Mouse (Mus musculus): Measurements from ENCODE around the gene Gpx4.

The Gpx4 gene

GRCm38 (mm10) chr10:80072623-80073489 lies 25.9 kb downstream of the Gpx4 start:
- no peak for DNase-seq (ENCODE audit: low read depth, low spot score)

- DNase-seq (ENCODE audit: low read depth, low spot score) = peak; percentile 37
Observed at GRCm38 (mm10) chr10:80074813-80075601, 28.0 kb downstream of the Gpx4 start.

GRCm38 (mm10) chr10:80075924-80076323 lies 29.0 kb downstream of the Gpx4 start:
- no peak for DNase-seq (ENCODE audit: low read depth, low spot score)

DNA sequence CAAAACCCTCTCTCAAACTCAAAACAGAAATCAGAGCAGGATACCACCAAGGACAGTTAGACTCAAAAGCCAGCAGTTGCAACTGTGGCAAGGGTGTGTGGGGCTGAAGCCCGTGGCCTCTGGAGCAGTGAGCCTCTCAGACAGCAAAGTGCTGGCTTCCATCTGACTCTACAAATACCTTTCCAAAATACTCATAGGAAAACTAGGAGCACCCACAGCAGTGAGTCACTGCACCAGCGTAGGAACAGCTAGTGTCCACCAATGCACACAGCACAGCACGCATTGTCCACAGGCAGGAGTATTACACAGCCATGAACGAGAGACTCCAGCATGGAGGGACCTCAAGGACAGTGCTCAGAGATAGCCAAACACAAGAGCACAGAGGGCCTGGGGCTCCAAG lies 29.4 kb downstream of the Gpx4 start:
- DNase-seq (ENCODE audit: low read depth, low spot score) = no peak

DNA sequence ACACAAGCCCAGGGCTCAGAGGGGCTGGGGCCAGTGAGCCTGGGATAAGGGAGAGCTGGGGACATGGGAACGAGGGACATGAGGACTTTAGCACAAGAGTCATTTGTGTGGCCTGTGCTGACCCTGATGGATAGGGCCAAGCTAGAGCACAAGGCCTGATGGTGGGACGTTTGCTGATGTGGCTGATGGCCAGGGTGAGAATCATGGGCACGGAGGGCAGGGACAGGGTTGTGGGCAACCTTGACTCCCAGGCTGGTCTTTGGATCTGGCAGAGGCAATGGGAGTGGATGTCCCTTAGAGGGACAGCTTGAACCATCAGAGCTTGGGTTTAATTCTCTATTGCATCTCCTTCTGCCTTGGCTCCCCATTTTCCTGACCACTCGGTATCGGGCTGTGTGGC lies 30.3 kb downstream of the Gpx4 start:
- no peak for DNase-seq (ENCODE audit: low read depth, low spot score)

GRCm38 (mm10) chr10:80078366-80078765 lies 31.4 kb downstream of the Gpx4 start:
- DNase-seq (ENCODE audit: low read depth, low spot score) = no peak

- DNase-seq (ENCODE audit: low read depth, low spot score) = no peak
Observed at GRCm38 (mm10) chr10:80080396-80081070, 33.6 kb downstream of the Gpx4 start.

- no peak for DNase-seq (ENCODE audit: low read depth, low spot score)
Observed at GRCm38 (mm10) chr10:80081075-80081474, 34.1 kb downstream of the Gpx4 start.

DNA sequence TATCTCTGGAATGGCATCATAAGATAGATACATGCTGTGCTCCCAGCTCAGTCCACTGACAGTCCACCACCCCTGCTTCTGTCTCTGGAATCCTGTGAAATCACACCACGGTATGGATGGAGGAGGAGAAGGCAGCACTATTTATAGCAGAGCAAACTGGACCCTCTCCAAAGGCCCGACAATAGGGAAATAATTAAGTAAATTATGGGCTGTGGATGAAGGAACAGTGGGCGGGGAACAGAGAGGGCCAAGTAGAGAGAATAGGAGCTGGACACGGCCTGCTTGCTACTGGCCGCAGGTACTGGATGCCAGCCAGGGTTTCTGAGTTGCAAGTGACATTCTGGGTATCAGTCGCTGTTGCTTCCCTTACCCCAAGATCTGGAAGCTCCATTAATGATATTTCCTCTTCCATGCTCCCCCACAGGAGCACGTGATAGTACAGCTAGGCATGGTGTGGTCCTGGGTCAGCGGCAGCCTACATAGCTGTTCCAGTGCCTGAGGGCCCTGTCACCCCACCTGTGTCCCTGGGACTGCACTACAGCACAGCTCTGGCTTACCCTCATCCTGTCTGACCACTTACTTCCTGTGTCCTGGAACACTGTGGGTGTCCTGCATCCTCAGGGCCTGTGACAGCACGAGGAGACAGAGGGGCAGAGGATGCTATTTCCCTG lies 38.0 kb downstream of the Gpx4 start:
- no peak for DNase-seq (ENCODE audit: low read depth, low spot score)

- DNase-seq (ENCODE audit: low read depth, low spot score) = no peak
Observed at GRCm38 (mm10) chr10:80086847-80087246, 39.9 kb downstream of the Gpx4 start.

DNA sequence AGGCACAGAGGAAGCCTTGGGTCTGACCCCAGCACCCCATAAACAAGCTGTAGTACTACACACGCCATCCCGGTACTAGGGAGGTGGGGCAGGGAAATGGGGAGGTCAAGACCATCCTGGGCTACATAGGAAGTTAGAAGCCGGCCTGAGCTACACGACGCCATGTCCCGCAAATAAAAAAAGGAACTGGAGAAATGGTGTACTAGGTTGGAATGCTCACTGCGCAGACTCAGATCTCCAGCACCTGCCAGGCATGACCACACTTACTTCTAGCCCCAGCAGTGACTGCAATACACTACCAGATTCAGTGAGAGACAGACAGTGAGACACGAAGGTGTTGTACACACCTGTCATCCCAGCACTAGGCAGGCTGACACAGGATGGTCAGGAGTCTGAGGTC lies 40.5 kb downstream of the Gpx4 start:
- no peak for DNase-seq (ENCODE audit: low read depth, low spot score)

GRCm38 (mm10) chr10:80089146-80089545 lies 42.2 kb downstream of the Gpx4 start:
- DNase-seq (ENCODE audit: low read depth, low spot score) = no peak

- DNase-seq (ENCODE audit: low read depth, low spot score) = no peak
Observed at GRCm38 (mm10) chr10:80091527-80091926, 44.6 kb downstream of the Gpx4 start.

DNA sequence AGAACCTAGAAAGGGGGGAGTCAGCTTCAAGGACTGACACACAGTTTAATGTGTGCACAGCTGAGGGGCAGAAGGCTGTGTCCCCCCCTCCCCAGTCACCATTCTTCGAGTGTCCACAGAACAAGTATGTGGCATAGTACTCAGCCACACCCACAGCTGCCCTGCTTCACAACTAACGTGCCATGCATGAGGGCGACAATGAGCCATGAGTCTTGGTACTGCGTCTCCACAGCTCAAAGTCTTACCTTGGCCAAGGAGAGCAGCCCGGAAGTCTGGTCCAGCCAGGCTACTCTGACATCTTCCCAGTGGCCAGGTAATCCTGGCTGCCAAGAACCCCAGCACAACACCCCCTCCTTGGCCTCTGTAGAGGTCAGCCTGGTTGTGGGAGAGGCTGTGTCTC lies 45.7 kb downstream of the Gpx4 start:
- DNase-seq (ENCODE audit: low read depth, low spot score) = no peak

GRCm38 (mm10) chr10:80094085-80094484 lies 47.1 kb downstream of the Gpx4 start:
- DNase-seq (ENCODE audit: low read depth, low spot score) = no peak

DNA sequence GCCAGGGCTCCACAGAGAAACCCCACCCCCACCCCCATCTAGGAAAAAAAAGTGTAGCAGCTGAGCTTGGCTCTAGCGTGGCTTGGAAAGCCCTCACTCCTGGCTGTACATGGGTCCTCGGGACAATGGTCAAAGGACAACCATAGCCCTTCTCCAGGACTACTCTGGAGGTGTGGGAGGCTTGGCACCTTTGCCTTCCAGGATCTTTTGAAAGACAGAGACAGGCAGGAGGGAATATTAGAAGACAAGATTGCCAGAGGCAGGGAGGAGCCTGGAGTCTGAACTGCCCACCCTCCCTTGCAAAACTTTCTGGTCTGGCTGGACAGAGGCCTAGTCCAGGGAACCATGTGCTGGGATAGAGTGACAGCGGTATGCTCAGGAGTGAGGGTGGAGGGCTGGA lies 47.7 kb downstream of the Gpx4 start:
- DNase-seq (ENCODE audit: low read depth, low spot score) = no peak

GRCm38 (mm10) chr10:80095547-80095946 lies 48.6 kb downstream of the Gpx4 start:
- DNase-seq (ENCODE audit: low read depth, low spot score) = no peak

DNA sequence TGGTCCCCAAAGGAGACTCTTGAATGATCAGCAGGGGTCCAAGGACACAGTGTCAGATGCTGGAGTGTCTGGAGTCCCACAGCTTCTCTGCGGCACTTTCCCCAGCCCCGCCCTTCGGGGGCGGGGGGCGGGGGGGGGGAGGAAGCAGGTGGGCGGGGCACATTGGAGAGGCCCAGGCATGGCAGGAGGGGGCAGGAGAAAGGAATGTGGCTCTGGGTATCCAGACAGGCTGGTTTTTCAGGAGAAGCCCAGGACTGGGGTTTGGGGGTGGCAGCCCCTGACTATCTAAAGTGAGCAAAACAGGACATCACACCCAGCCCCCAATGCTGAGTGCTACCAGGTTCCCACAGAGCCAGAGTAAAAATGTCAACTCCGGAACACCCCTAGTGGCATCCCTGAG lies 50.3 kb downstream of the Gpx4 start:
- no peak for DNase-seq (ENCODE audit: low read depth, low spot score)

DNA sequence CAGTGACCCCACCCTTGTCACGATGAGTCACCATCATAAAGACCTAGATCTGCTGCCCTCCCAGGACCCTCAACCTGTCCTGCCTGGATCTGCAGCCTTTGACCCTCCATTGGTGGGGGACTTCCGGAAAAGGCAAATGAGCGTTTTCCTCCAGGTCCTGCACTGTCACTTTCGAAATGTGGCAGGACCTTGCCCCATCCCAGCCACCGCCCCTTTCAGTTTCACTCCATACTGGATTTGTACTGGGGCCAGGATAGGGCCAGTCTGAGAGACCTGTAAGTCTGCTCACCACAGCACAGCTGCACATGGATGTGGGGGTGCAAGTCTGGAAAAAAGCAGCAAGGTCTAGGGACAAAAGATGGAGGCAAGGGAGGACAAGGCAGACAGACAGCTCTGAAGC lies 51.7 kb downstream of the Gpx4 start:
- no peak for DNase-seq (ENCODE audit: low read depth, low spot score)

GRCm38 (mm10) chr10:80100982-80101381 lies 54.0 kb downstream of the Gpx4 start:
- no peak for DNase-seq (ENCODE audit: low read depth, low spot score)

DNA sequence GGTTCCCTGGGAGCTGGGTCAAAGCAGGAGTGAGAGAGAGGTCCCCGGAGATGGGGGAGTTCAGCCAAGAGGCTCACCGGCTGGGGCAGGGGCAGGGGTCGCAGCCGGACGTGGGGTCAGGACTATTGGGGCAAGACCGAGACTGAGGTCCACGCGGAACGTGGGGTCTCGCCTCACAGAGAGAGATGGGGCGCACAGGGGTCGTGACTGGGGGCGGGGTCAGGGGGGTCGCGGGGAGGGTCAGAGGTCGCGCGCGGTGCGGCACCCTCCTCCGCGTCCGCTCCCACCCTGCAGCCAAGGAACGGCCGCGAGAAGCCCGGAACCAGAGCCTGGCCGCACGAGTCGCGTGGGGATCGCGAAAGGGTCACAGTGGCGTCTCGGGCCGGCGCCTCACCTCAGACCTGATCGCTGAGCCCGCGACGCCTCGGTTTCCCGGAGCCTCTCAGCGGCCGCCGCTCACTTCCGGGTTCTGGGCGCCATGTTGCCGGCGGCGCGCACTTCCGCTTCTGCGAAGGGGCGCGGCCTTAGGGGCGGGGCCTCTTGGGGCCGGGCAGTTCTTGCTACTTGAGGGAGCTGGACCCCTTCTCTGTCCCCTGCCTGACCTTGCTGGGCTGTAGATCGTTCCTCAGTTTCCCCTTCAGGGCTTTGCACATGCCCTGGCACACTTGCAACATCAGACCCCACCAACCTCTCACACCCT lies 55.4 kb downstream of the Gpx4 start:
- DNase-seq (ENCODE audit: low read depth, low spot score) = peak; percentile 87

All from mesoderm, embryonic 11.5 days (tissue).